Mouse (Mus musculus) small intestine, adult 2 months (tissue): ENCODE measurements around the gene Erv3.

Experiments
- CTCF ChIP-seq: fragments of 200-500 bp; IDR thresholded peaks from 2 replicates; pipeline ENCODE4 v1.5.1; 2012; ENCODE audit warnings: low read depth, mild to moderate bottlenecking, control low read depth, inconsistent platforms, low read length, moderate library complexity, mixed read lengths; ENCODE audit not compliant: insufficient replicate concordance, insufficient read length; ENCODE audit errors: extremely low read depth
- POLR2A ChIP-seq: fragments of 200-500 bp; IDR thresholded peaks from 2 replicates; pipeline ENCODE4 v1.6.1; 2012; ENCODE audit warnings: low read depth, mild to moderate bottlenecking, control low read depth, inconsistent platforms, low read length, moderate library complexity

- TF ChIP-seq POLR2A (no peak), CTCF (no peak)
Measured at GRCm38 (mm10) chr2:131896011-131896410, 36.5 kb upstream of the Erv3 start.
